Mouse (Mus musculus) olfactory bulb, adult 2 months (tissue): Measurements from ENCODE around the gene Crocc. TPM values are rescaled to one million over a fixed set of nuclear protein-coding genes. Genes with fewer than 3 reads are reported as not detected.

Experiments used
- H3K27ac ChIP-seq: fragments of 200-500 bp; 2 replicates; pipeline ENCODE4 v1.5.1; 2012; ENCODE audit warnings: low read depth, low read length; ENCODE audit not compliant: insufficient read depth
- H3K4me1 ChIP-seq: fragments of 200-500 bp; 2 replicates; pipeline ENCODE4 v1.6.1; 2012; ENCODE audit warnings: low read length; ENCODE audit not compliant: control insufficient read depth, insufficient read depth
- H3K4me3 ChIP-seq: fragments of 200-500 bp; 2 replicates; pipeline ENCODE4 v1.5.1; 2012; ENCODE audit warnings: mild to moderate bottlenecking, low read depth, low read length, moderate library complexity; ENCODE audit not compliant: insufficient read depth
- CTCF ChIP-seq: fragments of 200-500 bp; IDR thresholded peaks from 2 replicates; pipeline ENCODE4 v1.5.1; 2012; ENCODE audit warnings: low read depth, mild to moderate bottlenecking, low read length, moderate library complexity; ENCODE audit not compliant: insufficient read depth
- POLR2A ChIP-seq: fragments of 200-500 bp; IDR thresholded peaks from 2 replicates; pipeline ENCODE4 v1.6.1; 2012; ENCODE audit warnings: mild to moderate bottlenecking, low read depth, low read length, moderate library complexity; ENCODE audit not compliant: insufficient read depth
- WGBS: fragments of 180-500 bp; shearing (Covaris S2); methylation state at CpG from one replicate; pipeline ENCODE4 v1.1.7; 2018; 5-methylcytosine and 5-hydroxymethylcytosine counted together
- polyA plus RNA-seq: library from polyadenylated mRNA; stranded (reverse); fragments of >200 nt; gene quantifications from 2 replicates; pipeline ENCODE4 v1.2.4, GENCODE M21; 2012; ENCODE audit warnings: low replicate concordance; ENCODE audit not compliant: missing spikeins, insufficient read depth, insufficient read length

The Crocc gene
- polyA plus RNA-seq, 1 experiment, result not detected

- Histone ChIP-seq H3K27ac (no peak overlapping the region), H3K4me3 (no peak overlapping the region), H3K4me1 (peaks cover 32% of the 10 kb centered on the region)
- WGBS, result 76% methylated on average over 8 of the region's 8 CpGs
- TF ChIP-seq POLR2A (no peak), CTCF (no peak)
These were observed 46.2 kb downstream of the Crocc start for GRCm38 (mm10) chr4:141014114-141014513.

GRCm38 (mm10) chr4:141012558-141012957 is 47.8 kb downstream of the Crocc start:
- H3K4me3 ChIP-seq, result no peak overlapping the region
- WGBS, result 66% methylated on average over 10 of the region's 10 CpGs
- TF ChIP-seq POLR2A (no peak), CTCF (no peak)
- no peak overlapping the region for H3K27ac ChIP-seq
- H3K4me1 ChIP-seq, result peaks cover 32% of the 10 kb centered on the region

- TF ChIP-seq CTCF, result no peak
- no peak for TF ChIP-seq POLR2A
- Histone ChIP-seq H3K27ac (0 out of 2 replicates have a peak overlapping the region, but pooled peaks have one; percentile 6), H3K4me3 (peak overlapping the region; percentile 49), H3K4me1 (peaks cover 31% of the 10 kb centered on the region)
- 44% methylated on average over 14 of the region's 14 CpGs for WGBS
These were observed 48.6 kb downstream of the Crocc start for GRCm38 (mm10) chr4:141011556-141012328.

GRCm38 (mm10) chr4:141010941-141011429 is 49.4 kb downstream of the Crocc start:
- no peak overlapping the region for H3K27ac ChIP-seq
- peaks cover 26% of the 10 kb centered on the region for H3K4me1 ChIP-seq
- 5% methylated on average over 17 of the region's 17 CpGs for WGBS
- peak overlapping the region; percentile 49 for H3K4me3 ChIP-seq
- TF ChIP-seq CTCF (no peak), POLR2A (no peak)

GRCm38 (mm10) chr4:141010526-141010925 is 49.8 kb downstream of the Crocc start:
- TF ChIP-seq POLR2A (no peak), CTCF (no peak)
- Histone ChIP-seq H3K4me1 (peaks cover 26% of the 10 kb centered on the region), H3K27ac (no peak overlapping the region), H3K4me3 (peak overlapping the region; percentile 49)
- under 1% methylated on average over 26 of the region's 26 CpGs for WGBS

- TF ChIP-seq CTCF (no peak), POLR2A (no peak)
- 23% methylated on average over 7 of the region's 7 CpGs for WGBS
- Histone ChIP-seq H3K4me1 (peaks cover 26% of the 10 kb centered on the region), H3K27ac (no peak within 1 kb of the TSS), H3K4me3 (peak within 1 kb of the TSS; percentile 49)
These were observed 50.2 kb downstream of the Crocc start, which contains the start of gene Mfap2 for GRCm38 (mm10) chr4:141010118-141010517. TSS of gene Mfap2 (plus strand) at chr4:141010418.

- no peak overlapping the region for H3K4me3 ChIP-seq
- 43% methylated on average over 8 of the region's 8 CpGs for WGBS
- no peak for TF ChIP-seq CTCF
- no peak for TF ChIP-seq POLR2A
- peaks cover 26% of the 10 kb centered on the region for H3K4me1 ChIP-seq
- no peak overlapping the region for H3K27ac ChIP-seq
These were observed 52.3 kb downstream of the Crocc start for GRCm38 (mm10) chr4:141008028-141008427.

GRCm38 (mm10) chr4:141005983-141006382 is 54.4 kb downstream of the Crocc start:
- WGBS, result 71% methylated on average over 13 of the region's 13 CpGs
- no peak for TF ChIP-seq CTCF
- no peak for TF ChIP-seq POLR2A
- no peak overlapping the region for H3K4me3 ChIP-seq
- H3K4me1 ChIP-seq, result peaks cover 9% of the 10 kb centered on the region
- H3K27ac ChIP-seq, result no peak overlapping the region

GRCm38 (mm10) chr4:140996812-140997211 is 63.5 kb downstream of the Crocc start:
- no peaks in the 10 kb centered on the region for H3K4me1 ChIP-seq
- WGBS, result 94% methylated on average over 9 of the region's 9 CpGs
- H3K27ac ChIP-seq, result no peak overlapping the region
- H3K4me3 ChIP-seq, result no peak overlapping the region
- no peak for TF ChIP-seq CTCF
- TF ChIP-seq POLR2A, result no peak
